Mouse (Mus musculus) heart, adult 2 months (tissue): ENCODE data around the gene Efcab9. TPM values are rescaled to one million over a fixed set of nuclear protein-coding genes. Genes with fewer than 3 reads are reported as not detected.

ENCODE experiments used
- DNase-seq, 2 experiments: peaks; one replicate each; pipeline ENCODE4 v3.0.0; 2021
- H3K27ac ChIP-seq: fragments of 200-600 bp; 2 replicates; pipeline ENCODE4 v1.8.1; 2022
- H3K27me3 ChIP-seq: fragments of 200-500 bp; 2 replicates; pipeline ENCODE4 v1.6.1; 2012; ENCODE audit warnings: mild to moderate bottlenecking, low read length, inconsistent platforms, mixed read lengths; ENCODE audit not compliant: control insufficient read depth, insufficient read depth
- H3K36me3 ChIP-seq: fragments of 200-500 bp; 2 replicates; pipeline ENCODE4 v1.6.1; 2012; ENCODE audit warnings: low read length, inconsistent platforms; ENCODE audit not compliant: control insufficient read depth, insufficient read depth
- H3K4me1 ChIP-seq: fragments of 200-500 bp; 2 replicates; pipeline ENCODE4 v1.6.1; 2011; ENCODE audit warnings: low read length; ENCODE audit not compliant: control insufficient read depth, insufficient read depth
- H3K4me3 ChIP-seq: fragments of 200-600 bp; 2 replicates; pipeline ENCODE4 v1.8.1; 2022
- H3K79me2 ChIP-seq: fragments of 200-500 bp; replicated peaks from 2 replicates; pipeline ENCODE4 v1.6.1; 2012; ENCODE audit warnings: mild to moderate bottlenecking, inconsistent platforms, low read length, moderate library complexity, mixed read lengths; ENCODE audit not compliant: control insufficient read depth, insufficient read depth
- H3K9ac ChIP-seq: fragments of 200-500 bp; 2 replicates; pipeline ENCODE4 v1.6.1; 2012; ENCODE audit warnings: low read depth, mild to moderate bottlenecking, control low read depth, inconsistent platforms, low read length, mixed read lengths
- CTCF ChIP-seq: fragments of 200-600 bp; IDR thresholded peaks from 2 replicates; pipeline ENCODE4 v1.8.1; 2022; ENCODE audit warnings: antibody characterized with exemption, mild to moderate bottlenecking, moderate library complexity
- EP300 ChIP-seq: fragments of 200-500 bp; IDR thresholded peaks from 2 replicates; pipeline ENCODE4 v1.6.1; 2011; ENCODE audit warnings: low read depth, low read length, control low read depth; ENCODE audit not compliant: insufficient read depth
- POLR2A ChIP-seq: fragments of 200-500 bp; IDR thresholded peaks from 2 replicates; pipeline ENCODE4 v1.6.1; 2011; ENCODE audit warnings: mild to moderate bottlenecking, low read depth, low read length, control low read depth; ENCODE audit not compliant: insufficient read depth
- WGBS: fragments of 180-500 bp; shearing (Covaris S2); methylation state at CpG from one replicate; pipeline ENCODE4 v1.1.7; 2018; 5-methylcytosine and 5-hydroxymethylcytosine counted together
- intact Hi-C: fragments of 180-260 bp; cut with DNase I; formaldehyde crosslinking; loops from one replicate; pipeline ENCODE4 v1.15.1; 2025
- polyA plus RNA-seq: library from polyadenylated mRNA; depleted of rRNA; stranded (reverse); fragments of >200 nt; gene quantifications from 2 replicates; pipeline ENCODE4 v1.2.3, GENCODE M21; 2012; rRNA removed
- total RNA-seq, 2 experiments: library from RNA; stranded (reverse); gene quantifications; 2 replicates each; pipeline ENCODE4 v1.2.3; 2021

Efcab9 gene
- total and polyA plus RNA-seq, 3 experiments, result not detected

GRCm38 (mm10) chr11:32474725-32475124 is 57.2 kb downstream of the Efcab9 start:
- 72% methylated on average over 3 of the region's 3 CpGs for WGBS
- H3K4me1 ChIP-seq, result no peaks in the 10 kb centered on the region; the same call in 1 of the 2 replicates
- H3K4me3 ChIP-seq, result no peak overlapping the region
- no peaks in the 10 kb centered on the region; the same call in 1 of the 2 replicates for H3K79me2 ChIP-seq
- H3K27me3 ChIP-seq, result no peaks in the 10 kb centered on the region
- TF ChIP-seq EP300, result no peak
- no peak for TF ChIP-seq CTCF
- TF ChIP-seq POLR2A, result no peak
- intact Hi-C loops, result no loop called here
- no peaks in the 10 kb centered on the region for H3K36me3 ChIP-seq
- no peak for DNase-seq
- no peak overlapping the region for H3K27ac ChIP-seq
- no peak overlapping the region for H3K9ac ChIP-seq

Other genes with a start within 250 kb of the Efcab9 start
- gene Hba-a1, start 248.6 kb downstream of the Efcab9 start, total RNA-seq, result over 10,000 TPM in 1 of 2 experiments, 1,000 to 10,000 TPM in 1; 5,353 to 37,215 TPM
- gene Hba-a1, start 248.6 kb downstream of the Efcab9 start, polyA plus RNA-seq, result 3,162 and 34,446 TPM in 2 replicates
- gene Hbq1b, start 245.1 kb downstream of the Efcab9 start, total RNA-seq, result 1 to 10 TPM in 1 of 2 experiments, under 1 TPM in 1; 0.70 to 2.4 TPM
- gene Hbq1b, start 245.1 kb downstream of the Efcab9 start, polyA plus RNA-seq, result 1.5 and 3.8 TPM in 2 replicates
- gene Hba-a2, start 235.6 kb downstream of the Efcab9 start, total RNA-seq, result over 10,000 TPM in 1 of 2 experiments, 1,000 to 10,000 TPM in 1; 4,976 to 34,253 TPM
- 9,938 and 81,467 TPM in 2 replicates for gene Hba-a2, start 235.6 kb downstream of the Efcab9 start, polyA plus RNA-seq
- gene Hbq1a, start 232.0 kb downstream of the Efcab9 start, total RNA-seq, result 1 to 10 TPM in 1 of 2 experiments, not detected in 1; 4.4 TPM
- 0.50 and 7.0 TPM in 2 replicates for gene Hbq1a, start 232.0 kb downstream of the Efcab9 start, polyA plus RNA-seq
- 1 to 10 TPM; 3.2 to 8.5 TPM for gene Sh3pxd2b, start 184.3 kb downstream of the Efcab9 start, total RNA-seq
- 4.0 and 5.3 TPM in 2 replicates for gene Sh3pxd2b, start 184.3 kb downstream of the Efcab9 start, polyA plus RNA-seq
- 1 to 10 TPM; 4.2 to 5.1 TPM for gene Ubtd2, start 76.7 kb downstream of the Efcab9 start, total RNA-seq
- gene Ubtd2, start 76.7 kb downstream of the Efcab9 start, polyA plus RNA-seq, result 4.5 and 6.8 TPM in 2 replicates
- gene Stk10, start 1.2 kb upstream of the Efcab9 start, total RNA-seq, result 10 to 100 TPM in 1 of 2 experiments, 1 to 10 TPM in 1; 9.2 to 10.1 TPM
- gene Stk10, start 1.2 kb upstream of the Efcab9 start, polyA plus RNA-seq, result 8.4 and 9.8 TPM in 2 replicates
- gene Fbxw11, start 110.6 kb upstream of the Efcab9 start, total RNA-seq, result 10 to 100 TPM; 47.8 to 58.7 TPM
- gene Fbxw11, start 110.6 kb upstream of the Efcab9 start, polyA plus RNA-seq, result 27.3 and 53.7 TPM in 2 replicates